Mouse (Mus musculus): ENCODE data around the gene Efna5. TPM values are rescaled to one million over a fixed set of nuclear protein-coding genes. Genes with fewer than 3 reads are reported as not detected.

The Efna5 gene
- total RNA-seq, 2 experiments from 2014 or later, result 23.6 to 24.8 TPM

GRCm38 (mm10) chr17:62765165-62765564, 116.0 kb downstream of the Efna5 start:
- no peak for DNase-seq
- intact Hi-C loops (cut with DNase I), result no loop called here

GRCm38 (mm10) chr17:62756951-62757350, 124.2 kb downstream of the Efna5 start:
- no peak for DNase-seq
- intact Hi-C loops (cut with DNase I), result loop anchor here (5.0 kb wide), 1 partner anchor 75 kb away; no protein-coding TSS in a partner anchor

GRCm38 (mm10) chr17:62755635-62756034, 125.5 kb downstream of the Efna5 start:
- intact Hi-C loops (cut with DNase I), result loop anchor here (5.0 kb wide), 1 partner anchor 73 kb away; no protein-coding TSS in a partner anchor
- no peak for DNase-seq

- intact Hi-C loops (cut with DNase I), result loop anchor here (5.0 kb wide), 1 partner anchor 72 kb away; no protein-coding TSS in a partner anchor
- no peak for DNase-seq
These were observed 126.5 kb downstream of the Efna5 start for GRCm38 (mm10) chr17:62754638-62755037.

GRCm38 (mm10) chr17:62752381-62752889, 128.7 kb downstream of the Efna5 start:
- no peak for DNase-seq
- intact Hi-C loops (cut with DNase I), result no loop called here

GRCm38 (mm10) chr17:62750647-62751046, 130.5 kb downstream of the Efna5 start:
- DNase-seq, result no peak
- intact Hi-C loops (cut with DNase I), result no loop called here

- DNase-seq, result no peak
- intact Hi-C loops (cut with DNase I), result no loop called here
These were observed 132.1 kb downstream of the Efna5 start for GRCm38 (mm10) chr17:62748803-62749619.

- intact Hi-C loops (cut with DNase I), result no loop called here
- DNase-seq, result no peak
These were observed 133.7 kb downstream of the Efna5 start for GRCm38 (mm10) chr17:62747381-62747780.

- intact Hi-C loops (cut with DNase I), result no loop called here
- no peak for DNase-seq
These were observed 134.3 kb downstream of the Efna5 start for GRCm38 (mm10) chr17:62746827-62747226.

GRCm38 (mm10) chr17:62745286-62745685, 135.8 kb downstream of the Efna5 start:
- no peak for DNase-seq
- intact Hi-C loops (cut with DNase I), result no loop called here

GRCm38 (mm10) chr17:62744239-62744638, 136.9 kb downstream of the Efna5 start:
- intact Hi-C loops (cut with DNase I), result no loop called here
- DNase-seq, result no peak

GRCm38 (mm10) chr17:62741702-62742101, 139.4 kb downstream of the Efna5 start:
- intact Hi-C loops (cut with DNase I), result no loop called here

GRCm38 (mm10) chr17:62741020-62741419, 140.1 kb downstream of the Efna5 start:
- intact Hi-C loops (cut with DNase I), result no loop called here

More at GRCm38 (mm10) chr17:62741702-62742101, 139.4 kb downstream of the Efna5 start:
- no peak for DNase-seq

GRCm38 (mm10) chr17:62739993-62740392, 141.1 kb downstream of the Efna5 start:
- intact Hi-C loops (cut with DNase I), result no loop called here
- no peak for DNase-seq

More at GRCm38 (mm10) chr17:62741020-62741419, 140.1 kb downstream of the Efna5 start:
- DNase-seq, result no peak

GRCm38 (mm10) chr17:62737404-62737803, 143.7 kb downstream of the Efna5 start:
- DNase-seq, result no peak
- intact Hi-C loops (cut with DNase I), result no loop called here

- intact Hi-C loops (cut with DNase I), result no loop called here
- DNase-seq, result no peak
These were observed 145.2 kb downstream of the Efna5 start for GRCm38 (mm10) chr17:62735943-62736342.

- DNase-seq, result no peak
- intact Hi-C loops (cut with DNase I), result no loop called here
These were observed 146.2 kb downstream of the Efna5 start for GRCm38 (mm10) chr17:62734901-62735300.

- DNase-seq, result no peak
- intact Hi-C loops (cut with DNase I), result no loop called here
These were observed 147.1 kb downstream of the Efna5 start for GRCm38 (mm10) chr17:62734067-62734466.

GRCm38 (mm10) chr17:62729754-62730470, 151.2 kb downstream of the Efna5 start:
- DNase-seq, result no peak
- intact Hi-C loops (cut with DNase I), result no loop called here

- intact Hi-C loops (cut with DNase I), result no loop called here
- DNase-seq, result no peak
These were observed 152.8 kb downstream of the Efna5 start for GRCm38 (mm10) chr17:62728142-62728917.
